Mouse (Mus musculus) small intestine, adult 2 months (tissue): ENCODE results near the gene Hnrnpa1. TPM values are rescaled to one million over a fixed set of nuclear protein-coding genes. Genes with fewer than 3 reads are reported as not detected.
"Not testable (repeated sequence)": the region's sequence is repeated elsewhere in the genome, so short reads cannot be mapped to it uniquely, and the experiment has no call there.

ENCODE experiments used
- H3K27ac ChIP-seq: fragments of 200-500 bp; 2 replicates; pipeline ENCODE4 v1.5.1; 2012; ENCODE audit warnings: low read depth, low read length, control low read depth, inconsistent platforms; ENCODE audit not compliant: insufficient read depth
- H3K27me3 ChIP-seq: fragments of 200-500 bp; 2 replicates; pipeline ENCODE4 v1.6.1; 2012; ENCODE audit warnings: mild to moderate bottlenecking, moderate library complexity, low read length, inconsistent platforms; ENCODE audit not compliant: control insufficient read depth, insufficient read depth
- H3K36me3 ChIP-seq: fragments of 200-500 bp; 2 replicates; pipeline ENCODE4 v1.6.1; 2012; ENCODE audit warnings: mild to moderate bottlenecking, low read length, control low read depth, inconsistent platforms; ENCODE audit not compliant: control insufficient read depth, insufficient read depth
- H3K4me1 ChIP-seq: fragments of 200-500 bp; 2 replicates; pipeline ENCODE4 v1.6.1; 2012; ENCODE audit warnings: low read length, inconsistent platforms, mixed read lengths; ENCODE audit not compliant: control insufficient read depth, insufficient read depth, insufficient read length
- H3K4me3 ChIP-seq: fragments of 200-500 bp; 2 replicates; pipeline ENCODE4 v1.5.1; 2012; ENCODE audit warnings: low read depth, mild to moderate bottlenecking, control low read depth, inconsistent platforms, low read length, moderate library complexity
- CTCF ChIP-seq: fragments of 200-500 bp; IDR thresholded peaks from 2 replicates; pipeline ENCODE4 v1.5.1; 2012; ENCODE audit warnings: low read depth, mild to moderate bottlenecking, control low read depth, inconsistent platforms, low read length, moderate library complexity, mixed read lengths; ENCODE audit not compliant: insufficient replicate concordance, insufficient read length; ENCODE audit errors: extremely low read depth
- POLR2A ChIP-seq: fragments of 200-500 bp; IDR thresholded peaks from 2 replicates; pipeline ENCODE4 v1.6.1; 2012; ENCODE audit warnings: low read depth, mild to moderate bottlenecking, control low read depth, inconsistent platforms, low read length, moderate library complexity
- WGBS: fragments of 180-500 bp; shearing (Covaris S2); methylation state at CpG from one replicate; pipeline ENCODE4 v1.1.7; 2018; 5-methylcytosine and 5-hydroxymethylcytosine counted together
- polyA plus RNA-seq: library from polyadenylated mRNA; depleted of rRNA; stranded (reverse); fragments of >200 nt; gene quantifications from 2 replicates; pipeline ENCODE4 v1.2.3, GENCODE M21; 2012

Gene Hnrnpa1
- polyA plus RNA-seq, 1 experiment, result 29.5 TPM

DNA sequence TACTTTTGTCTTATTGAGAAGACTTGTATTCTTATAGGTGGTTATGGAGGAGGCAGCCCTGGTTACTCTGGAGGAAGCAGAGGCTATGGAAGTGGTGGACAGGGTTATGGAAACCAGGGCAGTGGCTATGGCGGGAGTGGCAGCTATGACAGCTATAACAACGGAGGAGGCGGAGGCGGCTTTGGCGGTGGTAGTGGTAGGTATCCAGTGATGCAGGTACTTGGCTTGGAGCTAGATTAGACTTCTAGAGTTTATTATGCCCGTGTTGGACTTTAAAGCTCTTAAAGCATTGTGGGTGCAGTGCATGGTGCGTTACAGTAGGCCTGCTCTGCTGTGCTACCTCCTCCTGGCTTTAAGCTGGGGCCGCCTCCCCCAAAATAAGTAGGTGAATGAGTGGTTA, 2.7 kb downstream of the Hnrnpa1 start:
- 19% methylated on average over 8 of the region's 8 CpGs for WGBS
- Histone ChIP-seq H3K4me3 (0 out of 2 replicates have a peak overlapping the region, but pooled peaks have one; percentile 8), H3K4me1 (peaks cover 4% of the 10 kb centered on the region), H3K27ac (no peak overlapping the region), H3K27me3 (no peaks in the 10 kb centered on the region), H3K36me3 (peaks cover 53% of the 10 kb centered on the region)
- no peak for TF ChIP-seq CTCF
- TF ChIP-seq POLR2A, result no peak

DNA sequence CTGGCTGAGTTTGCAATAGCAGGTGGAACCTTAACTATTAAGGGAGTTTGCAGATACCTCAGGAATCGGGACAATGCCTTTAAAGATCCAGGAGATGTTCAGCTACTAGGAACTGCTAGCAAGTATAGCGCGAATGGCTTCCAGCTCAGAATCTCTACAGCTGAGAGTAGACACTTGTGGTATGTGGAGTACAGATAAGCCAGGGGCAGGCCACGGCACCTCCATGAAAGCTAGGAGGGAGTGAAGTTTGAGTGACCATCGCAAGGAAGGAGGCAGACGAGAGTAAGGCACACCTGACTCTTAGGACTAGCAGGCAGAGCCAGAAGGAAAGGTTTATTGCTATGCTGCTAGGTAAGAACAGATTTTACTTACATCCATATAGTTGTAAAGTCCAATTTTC, 5.4 kb downstream of the Hnrnpa1 start:
- H3K27me3 ChIP-seq, result no peaks in the 10 kb centered on the region
- no peak overlapping the region for H3K4me3 ChIP-seq
- WGBS, result 72% methylated on average over 6 of the region's 6 CpGs
- H3K36me3 ChIP-seq, result peaks cover 65% of the 10 kb centered on the region
- H3K27ac ChIP-seq, result no peak overlapping the region
- TF ChIP-seq CTCF (0 out of 2 replicates have a peak, but pooled peaks have one; percentile 4), POLR2A (no peak)
- peaks cover 4% of the 10 kb centered on the region for H3K4me1 ChIP-seq

DNA sequence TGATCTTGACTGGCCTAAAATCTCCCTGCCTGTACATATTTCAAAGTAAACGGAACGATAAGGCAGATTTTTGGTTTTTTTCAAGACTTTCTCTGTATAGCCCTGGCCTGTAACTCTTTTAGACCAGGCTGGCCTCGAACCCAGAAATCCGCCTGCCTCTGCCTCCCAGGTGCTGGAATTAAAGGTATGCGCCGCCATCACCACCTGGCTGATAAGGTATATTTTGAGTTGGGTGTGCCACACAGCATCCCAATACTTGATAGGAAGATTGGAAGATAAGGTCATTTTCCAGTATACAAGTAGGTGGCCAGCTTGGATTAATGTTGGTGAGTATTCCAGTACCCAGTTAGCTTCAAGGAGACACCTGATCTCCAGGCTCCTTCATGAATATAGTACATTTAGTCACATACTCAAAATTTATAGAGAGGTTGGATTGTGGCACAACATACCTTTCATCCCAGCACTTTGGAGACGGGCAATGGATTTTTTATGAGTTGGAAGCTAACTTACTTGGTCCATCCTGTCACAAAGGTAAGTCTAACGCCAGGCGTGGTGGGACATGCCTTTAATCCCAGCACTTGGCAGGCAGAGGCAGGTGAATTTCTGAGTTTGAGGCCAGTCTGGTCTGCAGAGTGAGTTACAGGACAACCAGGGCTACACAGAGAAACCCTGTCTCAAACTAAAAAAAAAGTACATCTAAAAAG, 7.0 kb downstream of the Hnrnpa1 start:
- Histone ChIP-seq H3K36me3 (peaks cover 57% of the 10 kb centered on the region), H3K4me1 (peaks cover 4% of the 10 kb centered on the region), H3K27me3 (no peaks in the 10 kb centered on the region), H3K27ac (no peak overlapping the region), H3K4me3 (no peak overlapping the region)
- no peak for TF ChIP-seq CTCF
- no peak for TF ChIP-seq POLR2A
- WGBS, result 81% methylated on average over 9 of the region's 9 CpGs

DNA sequence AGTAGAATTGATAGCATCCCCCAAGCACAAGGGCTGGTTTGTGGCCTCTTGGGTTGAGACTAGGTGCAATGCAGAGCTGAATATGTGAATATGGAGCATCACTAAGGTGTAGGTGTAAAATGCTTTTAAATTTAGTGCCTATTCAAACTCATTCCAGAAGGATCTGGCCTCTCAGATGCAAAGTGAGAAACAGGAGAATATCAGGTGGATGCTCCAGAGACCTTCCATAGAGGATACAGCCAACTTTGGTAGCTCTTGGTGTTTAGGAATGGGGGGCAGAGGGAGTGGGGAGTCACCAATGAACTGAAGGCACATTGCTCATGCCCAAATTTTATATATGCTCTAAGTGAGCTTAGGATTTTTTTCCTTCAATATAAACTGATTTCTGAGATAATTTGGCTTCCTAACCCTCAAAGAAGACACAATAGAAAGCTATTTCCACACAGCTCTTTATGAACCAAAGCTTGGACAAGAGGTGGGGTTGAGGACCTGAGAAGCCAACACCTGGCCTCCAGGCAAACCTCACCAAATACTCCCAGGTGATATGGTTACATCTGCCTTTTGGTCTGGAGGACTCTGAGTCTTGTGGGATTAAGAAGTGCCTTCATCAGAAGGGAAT, 7.7 kb downstream of the Hnrnpa1 start:
- TF ChIP-seq CTCF (no peak), POLR2A (no peak)

DNA sequence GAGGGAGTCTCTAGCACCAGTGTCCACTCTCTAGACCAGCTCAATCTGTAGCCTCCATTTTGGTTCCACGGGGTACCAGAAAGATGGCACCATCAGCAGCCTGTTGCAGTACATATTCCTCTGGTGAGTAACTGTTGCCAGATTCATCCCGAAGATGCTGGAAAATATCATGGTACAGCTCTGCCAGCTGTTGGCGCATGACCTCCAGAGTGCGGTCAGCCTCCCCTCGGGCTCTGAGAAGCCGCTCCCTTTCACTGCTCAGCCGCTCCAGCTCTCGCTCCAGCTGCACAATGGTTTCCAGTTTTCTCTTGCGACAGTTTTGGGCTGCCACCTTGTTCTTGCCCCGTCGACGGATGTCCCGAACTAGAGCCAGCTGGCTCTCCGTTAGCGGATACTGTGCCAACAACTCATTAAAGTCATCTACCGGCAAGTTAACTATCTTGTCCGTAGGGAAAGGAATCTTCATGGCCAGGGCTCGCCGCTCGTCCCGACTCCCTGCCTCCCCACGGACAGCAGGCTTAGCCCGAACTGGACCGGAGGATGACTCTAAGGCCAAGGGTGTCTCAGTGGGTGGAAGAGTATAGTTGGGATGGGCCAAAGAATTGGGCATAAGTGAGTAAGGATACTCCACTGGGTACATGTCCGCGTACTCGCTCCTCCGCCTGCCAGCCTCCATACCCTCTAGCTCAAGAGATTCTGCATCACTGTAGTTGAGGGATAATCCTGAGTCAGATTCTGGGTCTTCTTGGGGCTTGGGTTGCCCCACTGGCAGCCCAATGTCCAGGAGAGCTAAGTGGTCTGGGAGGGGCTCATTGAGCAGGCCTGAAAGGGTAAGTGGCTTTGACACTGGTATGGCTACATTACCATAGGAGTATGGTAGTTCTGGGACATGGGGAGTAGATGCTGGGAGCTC, 8.4 kb downstream of the Hnrnpa1 start:
- no peak for TF ChIP-seq POLR2A
- TF ChIP-seq CTCF, result no peak
- H3K4me3 ChIP-seq, result no peak overlapping the region
- H3K36me3 ChIP-seq, result peaks cover 43% of the 10 kb centered on the region
- H3K4me1 ChIP-seq, result no peaks in the 10 kb centered on the region
- WGBS, result 83% methylated on average over 28 of the region's 28 CpGs
- H3K27ac ChIP-seq, result no peak overlapping the region
- H3K27me3 ChIP-seq, result no peaks in the 10 kb centered on the region

More for the DNA sequence above, 7.7 kb downstream of the Hnrnpa1 start:
- Histone ChIP-seq H3K4me3 (no peak overlapping the region), H3K36me3 (peaks cover 50% of the 10 kb centered on the region), H3K4me1 (peaks cover 2% of the 10 kb centered on the region), H3K27me3 (no peaks in the 10 kb centered on the region), H3K27ac (no peak overlapping the region)

DNA sequence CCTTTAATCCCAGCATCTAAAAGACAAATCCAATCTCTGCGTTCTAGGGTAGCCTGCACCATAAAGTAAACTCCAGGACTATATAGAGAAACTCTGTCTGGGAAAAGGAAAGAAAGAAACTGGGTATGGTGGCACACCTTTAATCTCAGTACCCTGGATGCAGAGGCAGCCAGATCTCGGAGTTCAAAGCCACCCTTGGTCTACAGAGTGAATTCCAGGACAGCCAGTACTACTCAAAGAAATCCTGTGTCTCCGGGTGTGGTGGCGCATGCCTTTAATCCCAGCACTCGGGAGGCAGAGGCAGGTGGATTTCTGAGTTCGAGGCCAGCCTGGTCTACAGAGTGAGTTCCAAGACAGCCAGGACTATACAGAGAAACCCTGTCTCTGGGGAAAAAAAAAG, 9.3 kb downstream of the Hnrnpa1 start:
- H3K27me3 ChIP-seq, H3K27ac ChIP-seq, H3K4me3 ChIP-seq, H3K4me1 ChIP-seq: not testable (repeated sequence)
- H3K36me3 ChIP-seq, result peaks cover 40% of the 10 kb centered on the region
- 70% methylated on average over 6 of the region's 6 CpGs for WGBS
